Mouse (Mus musculus) heart, adult 18-20 months (tissue): ENCODE data around the gene Olfr875. TPM values are rescaled to one million over a fixed set of nuclear protein-coding genes. Genes with fewer than 3 reads are reported as not detected.

Source experiments
- total RNA-seq, 2 experiments: library from RNA; stranded (reverse); gene quantifications; 2 replicates each; pipeline ENCODE4 v1.2.3; 2021

The Olfr875 gene
- total RNA-seq, 2 experiments from 2014 or later = not detected

Other genes with a start within 250 kb of the Olfr875 start
- 10 to 100 TPM; 67.1 to 69.5 TPM for gene Esam, start 243.8 kb upstream of the Olfr875 start, total RNA-seq
- 1 to 10 TPM; 3.9 to 4.9 TPM for gene Vsig2, start 232.6 kb upstream of the Olfr875 start, total RNA-seq
- 1 to 10 TPM; 5.7 to 6.2 TPM for gene Nrgn, start 219.0 kb upstream of the Olfr875 start, total RNA-seq
- gene Siae, start 216.2 kb upstream of the Olfr875 start, total RNA-seq = 1 to 10 TPM; 8.3 to 9.1 TPM
- gene Spa17, start 158.1 kb upstream of the Olfr875 start, total RNA-seq = 1 to 10 TPM; 1.3 to 1.7 TPM
- gene Tbrg1, start 114.5 kb upstream of the Olfr875 start, total RNA-seq = 10 to 100 TPM; 31.9 to 34.0 TPM
- gene Panx3, start 102.6 kb upstream of the Olfr875 start, total RNA-seq = not detected
- not detected for gene Olfr160, start 55.6 kb upstream of the Olfr875 start, total RNA-seq
- not detected for gene Olfr874, start 26.8 kb upstream of the Olfr875 start, total RNA-seq
- not detected for gene Olfr876, start 31.2 kb downstream of the Olfr875 start, total RNA-seq
- gene Olfr877, start 82.4 kb downstream of the Olfr875 start, total RNA-seq = not detected
- not detected for gene Olfr145, start 124.9 kb downstream of the Olfr875 start, total RNA-seq
- not detected for gene Olfr878, start 146.0 kb downstream of the Olfr875 start, total RNA-seq
- not detected for gene Olfr881, start 220.0 kb downstream of the Olfr875 start, total RNA-seq